Mouse (Mus musculus): ENCODE data around the gene Cpne2.

GRCm38 (mm10) chr8:94485882-94486281 lies 46.9 kb upstream of the Cpne2 start:
- TF ChIP-seq CTCF (IDR thresholded peaks at IDR 0.05): peak; percentile 79
- no peak for TF ChIP-seq EP300 (IDR thresholded peaks at IDR 0.05)

Data from lung, postnatal 0 days (tissue).